Mouse (Mus musculus): ENCODE data around the gene Mon1b. TPM values are rescaled to one million over a fixed set of nuclear protein-coding genes. Genes with fewer than 3 reads are reported as not detected.

The Mon1b gene
- polyA plus RNA-seq (2012; rRNA removed), result 7.0 and 7.2 TPM in 2 replicates

DNA sequence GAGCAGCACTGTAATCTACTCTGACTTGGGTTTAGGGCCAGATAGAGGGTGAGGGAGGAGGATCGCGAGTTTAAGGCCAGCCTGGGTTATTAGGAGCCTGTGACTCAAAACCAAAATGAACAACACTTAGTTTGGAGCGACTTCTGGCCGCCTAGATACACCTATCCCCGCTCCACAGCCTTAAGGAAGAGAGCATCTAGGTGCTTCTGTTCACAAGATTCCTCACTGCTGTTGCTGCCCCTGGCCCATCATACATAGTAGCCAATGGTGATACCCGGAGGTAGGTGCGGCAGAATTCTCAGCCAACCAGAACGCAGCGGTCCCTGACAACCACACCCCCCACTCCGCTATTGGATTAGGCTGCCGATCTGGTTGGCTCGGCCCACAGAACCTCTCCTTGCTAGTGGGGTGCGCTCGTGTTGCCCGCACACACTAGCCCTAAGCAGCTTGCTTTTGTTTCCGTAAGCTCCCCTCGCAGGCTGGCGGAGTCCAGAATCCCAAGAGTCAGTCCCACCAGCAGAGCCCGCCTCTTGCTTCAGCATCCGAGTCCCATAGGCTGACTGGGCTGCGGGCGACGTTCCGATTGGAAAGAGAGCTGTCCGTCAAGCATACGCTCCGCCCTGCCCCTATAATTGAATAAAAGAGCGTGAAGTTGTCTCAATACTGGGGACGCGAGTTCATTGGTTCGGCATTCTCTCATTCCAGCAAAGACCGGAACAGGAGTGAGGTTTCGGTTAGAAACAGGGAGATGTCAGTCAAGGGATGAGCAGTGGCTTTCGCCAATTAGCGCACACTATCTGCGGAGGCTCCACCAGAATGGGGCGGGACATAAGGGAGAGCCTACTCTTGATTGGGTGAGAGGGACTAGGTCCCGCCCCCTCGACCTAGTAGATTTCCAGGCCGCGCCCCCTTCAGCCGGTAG, at the start of gene Mon1b:
Gene Mon1b (plus strand): TSS at position 918 of the 922 bp plus-strand sequence.
- Histone ChIP-seq H3K27me3 (replicated peaks; ENCODE audit: control insufficient read depth, insufficient read depth, low read length) (no peaks in the 10 kb centered on the region), H3K4me1 (ENCODE audit: control insufficient read depth, insufficient read depth, low read length) (peaks cover 3% of the 10 kb centered on the region; the same call in 1 of the 2 replicates), H3K27ac (ENCODE audit: insufficient read depth, low read depth, low read length) (peak within 1 kb of the TSS; percentile 95), H3K4me3 (ENCODE audit: insufficient read depth, low read depth, low read length) (peak within 1 kb of the TSS; percentile 86), H3K36me3 (ENCODE audit: control insufficient read depth, insufficient read depth, low read length) (no peaks in the 10 kb centered on the region)
- TF ChIP-seq POLR2A (IDR thresholded peaks at IDR 0.05; ENCODE audit: low read depth, low read length) (peak; percentile 13), CTCF (conservative IDR thresholded peaks at IDR 0.05; ENCODE audit: insufficient read depth, insufficient read length, low read depth, low read length) (no peak)
- DNase-seq, result peak; percentile 100
- under 1% methylated on average over 42 of the region's 42 CpGs for whole genome bisulfite sequencing

DNA sequence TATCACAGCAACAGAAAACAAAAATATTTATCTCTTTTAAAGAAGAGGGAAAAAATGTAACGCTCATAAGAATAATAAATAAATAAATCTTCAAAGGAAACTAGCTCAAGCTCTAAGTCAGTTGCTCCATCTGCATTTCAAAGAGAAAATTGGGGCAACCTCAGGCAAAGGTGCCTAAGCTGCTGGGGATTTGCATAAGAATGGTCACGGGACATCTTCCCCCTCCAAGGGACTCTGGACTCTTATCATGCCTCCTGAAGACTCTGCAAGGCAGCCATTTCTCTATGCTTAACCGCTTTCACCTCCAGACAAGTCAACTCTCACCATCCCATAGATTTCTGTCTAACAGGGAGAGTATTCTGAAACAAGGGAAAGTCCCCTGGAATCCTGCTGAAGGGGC, 37.0 kb upstream of the Mon1b start:
- Histone ChIP-seq H3K4me3 (ENCODE audit: insufficient read depth, low read depth, low read length) (no peak overlapping the region), H3K27me3 (replicated peaks; ENCODE audit: control insufficient read depth, insufficient read depth, low read length) (no peaks in the 10 kb centered on the region), H3K4me1 (ENCODE audit: control insufficient read depth, insufficient read depth, low read length) (no peaks in the 10 kb centered on the region), H3K27ac (ENCODE audit: insufficient read depth, low read depth, low read length) (no peak overlapping the region), H3K36me3 (ENCODE audit: control insufficient read depth, insufficient read depth, low read length) (no peaks in the 10 kb centered on the region)
- no peak for DNase-seq
- WGBS, result 58% methylated on average over 3 of the region's 3 CpGs
- TF ChIP-seq CTCF (conservative IDR thresholded peaks at IDR 0.05; ENCODE audit: insufficient read depth, insufficient read length, low read depth, low read length) (no peak), POLR2A (IDR thresholded peaks at IDR 0.05; ENCODE audit: low read depth, low read length) (no peak)

DNA sequence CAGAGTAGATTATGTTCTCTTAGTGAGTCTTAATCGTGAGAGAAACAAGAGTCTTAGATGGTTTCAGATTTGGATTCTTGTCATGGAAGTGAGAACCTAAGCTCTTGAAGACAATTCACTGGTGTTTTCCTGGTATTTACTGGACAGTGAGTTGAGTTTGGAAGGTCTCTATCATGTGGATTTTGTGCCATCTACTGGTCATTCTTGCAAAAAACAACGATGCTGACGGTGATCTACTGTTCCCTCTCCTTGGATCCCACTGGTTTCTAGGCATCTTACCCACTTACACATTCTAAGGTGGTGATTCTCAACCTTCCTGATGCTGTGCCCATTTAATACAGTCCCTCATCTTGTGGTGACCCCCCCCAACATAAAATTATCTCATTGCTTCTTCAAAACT, 2.8 kb upstream of the Mon1b start:
- peak; percentile 69 for DNase-seq
- Histone ChIP-seq H3K27ac (ENCODE audit: insufficient read depth, low read depth, low read length) (no peak overlapping the region), H3K4me3 (ENCODE audit: insufficient read depth, low read depth, low read length) (no peak overlapping the region), H3K36me3 (ENCODE audit: control insufficient read depth, insufficient read depth, low read length) (no peaks in the 10 kb centered on the region), H3K27me3 (replicated peaks; ENCODE audit: control insufficient read depth, insufficient read depth, low read length) (no peaks in the 10 kb centered on the region), H3K4me1 (ENCODE audit: control insufficient read depth, insufficient read depth, low read length) (peaks cover 3% of the 10 kb centered on the region; the same call in 1 of the 2 replicates)
- WGBS, result 5% methylated on average over 3 of the region's 3 CpGs
- TF ChIP-seq POLR2A (IDR thresholded peaks at IDR 0.05; ENCODE audit: low read depth, low read length) (no peak), CTCF (conservative IDR thresholded peaks at IDR 0.05; ENCODE audit: insufficient read depth, insufficient read length, low read depth, low read length) (0 out of 2 replicates have a peak, but pooled peaks have one; percentile 18)

DNA sequence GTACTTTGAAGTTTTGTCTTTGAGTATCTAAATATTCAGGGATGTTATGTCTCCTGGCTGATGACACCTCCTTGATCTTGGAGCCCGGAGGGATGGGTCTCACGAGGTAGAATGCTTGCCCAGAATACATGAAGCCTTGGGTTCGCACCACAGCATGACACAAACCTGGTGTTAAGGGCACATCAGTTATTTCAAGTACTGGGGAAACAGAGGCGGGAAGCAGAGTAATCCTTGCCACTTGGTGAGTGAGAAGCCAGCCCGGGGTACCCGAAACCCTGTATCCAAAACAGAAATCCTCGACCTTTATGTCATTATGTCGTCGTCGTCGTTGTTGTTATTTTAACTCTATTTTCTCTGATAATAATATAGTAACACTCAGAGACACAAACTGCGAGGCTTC, 1.2 kb upstream of the Mon1b start:
- DNase-seq, result no peak
- no peak overlapping the region for H3K4me3 ChIP-seq (ENCODE audit: insufficient read depth, low read depth, low read length)

DNA sequence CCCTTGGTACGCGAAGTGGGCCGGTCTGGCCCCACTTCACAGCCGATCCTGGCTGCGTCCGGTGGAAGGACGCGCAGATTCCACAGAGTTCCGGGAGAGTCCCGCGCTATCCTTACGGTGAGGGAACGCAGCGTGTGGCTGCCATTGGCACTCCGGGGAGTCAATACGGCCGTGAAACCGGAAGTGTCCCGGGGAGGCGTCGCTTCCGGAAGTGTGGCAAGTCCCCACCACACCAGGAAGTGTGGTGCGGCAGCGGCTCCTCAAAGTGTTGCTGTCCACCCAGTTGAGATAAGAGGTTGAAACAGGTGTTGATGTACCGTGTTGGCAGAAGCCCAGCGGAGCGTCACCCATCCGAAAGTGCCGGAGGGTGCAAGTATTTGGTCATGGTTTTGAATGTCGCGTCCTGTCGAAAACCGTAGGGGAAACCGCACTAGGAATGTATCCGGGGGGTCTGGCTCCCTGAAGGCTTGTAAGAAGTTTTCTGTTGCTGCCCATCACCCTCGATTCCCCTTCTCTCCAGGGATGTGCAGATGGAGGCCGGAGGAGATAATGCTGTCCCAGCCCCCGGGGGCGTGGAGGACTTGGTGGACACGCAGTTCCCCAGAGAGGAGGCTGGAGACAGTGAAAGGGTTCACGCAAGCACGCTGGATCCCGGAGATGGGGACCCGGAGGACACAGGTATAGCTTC, 349 bp downstream of the Mon1b start:
- Histone ChIP-seq H3K4me3 (ENCODE audit: insufficient read depth, low read depth, low read length) (peak overlapping the region; percentile 78), H3K27me3 (replicated peaks; ENCODE audit: control insufficient read depth, insufficient read depth, low read length) (no peaks in the 10 kb centered on the region), H3K36me3 (ENCODE audit: control insufficient read depth, insufficient read depth, low read length) (no peaks in the 10 kb centered on the region), H3K4me1 (ENCODE audit: control insufficient read depth, insufficient read depth, low read length) (peaks cover 3% of the 10 kb centered on the region; the same call in 1 of the 2 replicates), H3K27ac (ENCODE audit: insufficient read depth, low read depth, low read length) (peak overlapping the region; percentile 95)
- under 1% methylated on average over 44 of the region's 44 CpGs for WGBS
- TF ChIP-seq CTCF (conservative IDR thresholded peaks at IDR 0.05; ENCODE audit: insufficient read depth, insufficient read length, low read depth, low read length) (no peak), POLR2A (IDR thresholded peaks at IDR 0.05; ENCODE audit: low read depth, low read length) (no peak)
- DNase-seq, result no peak

More for the DNA sequence above, 1.2 kb upstream of the Mon1b start:
- TF ChIP-seq CTCF (conservative IDR thresholded peaks at IDR 0.05; ENCODE audit: insufficient read depth, insufficient read length, low read depth, low read length), result no peak
- TF ChIP-seq POLR2A (IDR thresholded peaks at IDR 0.05; ENCODE audit: low read depth, low read length), result no peak
- no peaks in the 10 kb centered on the region for H3K36me3 ChIP-seq (ENCODE audit: control insufficient read depth, insufficient read depth, low read length)
- 29% methylated on average over 12 of the region's 12 CpGs for WGBS
- H3K4me1 ChIP-seq (ENCODE audit: control insufficient read depth, insufficient read depth, low read length), result peaks cover 3% of the 10 kb centered on the region; the same call in 1 of the 2 replicates
- no peak overlapping the region for H3K27ac ChIP-seq (ENCODE audit: insufficient read depth, low read depth, low read length)
- H3K27me3 ChIP-seq (replicated peaks; ENCODE audit: control insufficient read depth, insufficient read depth, low read length), result no peaks in the 10 kb centered on the region

DNA sequence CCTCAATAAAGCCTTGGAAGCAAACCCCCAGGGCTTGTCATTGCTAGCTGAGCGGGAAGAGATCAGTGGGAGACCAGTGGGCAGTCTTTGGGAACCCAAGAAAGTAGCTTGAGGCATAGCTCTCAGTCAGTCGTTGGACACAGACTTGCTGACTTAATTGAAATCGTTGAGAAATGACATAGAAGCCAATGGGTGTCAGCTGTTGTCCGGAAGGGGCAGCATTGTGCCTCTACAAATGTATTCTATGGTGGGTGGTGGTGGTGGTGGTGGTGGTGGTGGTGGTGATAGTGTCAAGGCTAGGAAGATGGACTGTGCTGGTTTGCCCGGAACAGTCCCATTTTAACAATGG, 867 bp downstream of the Mon1b start:
- peak overlapping the region; percentile 78 for H3K4me3 ChIP-seq (ENCODE audit: insufficient read depth, low read depth, low read length)
- no peak overlapping the region for H3K27ac ChIP-seq (ENCODE audit: insufficient read depth, low read depth, low read length)
- TF ChIP-seq POLR2A (IDR thresholded peaks at IDR 0.05; ENCODE audit: low read depth, low read length) (no peak), CTCF (conservative IDR thresholded peaks at IDR 0.05; ENCODE audit: insufficient read depth, insufficient read length, low read depth, low read length) (no peak)
- no peaks in the 10 kb centered on the region for H3K36me3 ChIP-seq (ENCODE audit: control insufficient read depth, insufficient read depth, low read length)
- peaks cover 3% of the 10 kb centered on the region; the same call in 1 of the 2 replicates for H3K4me1 ChIP-seq (ENCODE audit: control insufficient read depth, insufficient read depth, low read length)
- H3K27me3 ChIP-seq (replicated peaks; ENCODE audit: control insufficient read depth, insufficient read depth, low read length), result no peaks in the 10 kb centered on the region
- 31% methylated on average over 5 of the region's 5 CpGs for WGBS
- no peak for DNase-seq

DNA sequence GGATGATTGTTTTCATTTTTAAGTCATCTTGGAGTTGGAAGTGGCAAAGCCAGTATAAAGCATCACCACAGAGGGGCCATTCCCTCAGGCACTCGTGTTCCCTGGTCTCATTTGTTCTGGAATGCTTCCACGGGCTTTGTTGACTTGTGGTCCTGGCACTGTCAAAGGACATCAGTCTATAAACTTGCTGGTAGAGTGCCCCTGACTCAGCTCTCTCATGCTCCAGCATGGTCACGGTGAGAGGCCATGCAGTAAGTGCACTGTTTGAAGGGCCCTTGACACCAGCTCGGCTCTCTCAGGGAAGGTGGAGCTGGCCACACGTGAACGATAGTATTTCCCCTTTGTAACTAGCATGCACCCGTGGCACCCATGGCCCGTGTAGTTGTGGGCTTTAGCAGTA, 5.0 kb downstream of the Mon1b start:
- Histone ChIP-seq H3K27me3 (replicated peaks; ENCODE audit: control insufficient read depth, insufficient read depth, low read length) (no peaks in the 10 kb centered on the region), H3K27ac (ENCODE audit: insufficient read depth, low read depth, low read length) (no peak overlapping the region), H3K36me3 (ENCODE audit: control insufficient read depth, insufficient read depth, low read length) (no peaks in the 10 kb centered on the region), H3K4me1 (ENCODE audit: control insufficient read depth, insufficient read depth, low read length) (no peaks in the 10 kb centered on the region), H3K4me3 (ENCODE audit: insufficient read depth, low read depth, low read length) (no peak overlapping the region)
- WGBS, result 75% methylated on average over 8 of the region's 8 CpGs
- no peak for DNase-seq
- no peak for TF ChIP-seq CTCF (conservative IDR thresholded peaks at IDR 0.05; ENCODE audit: insufficient read depth, insufficient read length, low read depth, low read length)
- TF ChIP-seq POLR2A (IDR thresholded peaks at IDR 0.05; ENCODE audit: low read depth, low read length), result no peak
